Mouse (Mus musculus) midbrain, embryonic 14.5 days (tissue): ENCODE data around the gene Bach2. TPM values are rescaled to one million over a fixed set of nuclear protein-coding genes. Genes with fewer than 3 reads are reported as not detected.

Experiments used
- ATAC-seq: fragments of 200-750 bp; cut with Nextera tagmentation; 2 replicates; pipeline ENCODE4 v1.8.0; 2017; ENCODE audit warnings: moderate number of reproducible peaks, moderate library complexity; ENCODE audit not compliant: low FRiP score, low TSS enrichment
- DNase-seq: peaks from one replicate; pipeline ENCODE4 v3.0.0-alpha.2; 2015
- H3K27ac ChIP-seq: fragments of 300-500 bp; sonication (generic); replicated peaks from 2 replicates; pipeline ENCODE4 v1.5.1; 2014; ENCODE audit warnings: mild to moderate bottlenecking, low read depth, low read length, moderate library complexity
- H3K27me3 ChIP-seq: fragments of 300-500 bp; sonication (generic); 2 replicates; pipeline ENCODE4 v1.6.1; 2014; ENCODE audit warnings: low read length, control low read depth, mixed read lengths; ENCODE audit not compliant: control insufficient read depth, insufficient read depth
- H3K36me3 ChIP-seq: fragments of 300-500 bp; sonication (generic); 2 replicates; pipeline ENCODE4 v1.6.1; 2014; ENCODE audit warnings: low read length, control low read depth; ENCODE audit not compliant: control insufficient read depth, insufficient read depth
- H3K4me1 ChIP-seq: fragments of 300-500 bp; sonication (generic); 2 replicates; pipeline ENCODE4 v1.6.1; 2014; ENCODE audit warnings: mild to moderate bottlenecking, antibody characterized with exemption, low read length, control low read depth; ENCODE audit not compliant: control insufficient read depth, insufficient read depth
- H3K4me2 ChIP-seq: fragments of 300-500 bp; sonication (generic); 2 replicates; pipeline ENCODE4 v1.6.1; 2014; ENCODE audit warnings: mild to moderate bottlenecking, low read length, moderate library complexity
- H3K4me3 ChIP-seq: fragments of 300-500 bp; sonication (generic); replicated peaks from 2 replicates; pipeline ENCODE4 v1.5.1; 2014; ENCODE audit warnings: low read depth, low read length
- H3K9ac ChIP-seq: fragments of 300-500 bp; sonication (generic); replicated peaks from 2 replicates; pipeline ENCODE4 v1.6.1; 2014; ENCODE audit warnings: mild to moderate bottlenecking, low read length, moderate library complexity
- H3K9me3 ChIP-seq: fragments of 300-500 bp; sonication (generic); 2 replicates; pipeline ENCODE4 v1.6.1; 2016; ENCODE audit warnings: low read length, control low read depth, mixed read lengths; ENCODE audit not compliant: control insufficient read depth
- WGBS: fragments of 180-500 bp; shearing (Covaris S2); extraction: QIAGEN DNeasy Blood & Tissue Kit; methylation state at CpG from one replicate; pipeline ENCODE4 v1.1.7; 2014; 5-methylcytosine and 5-hydroxymethylcytosine counted together
- polyA plus RNA-seq: library from polyadenylated mRNA; unstranded; fragments of >200 nt; fragmentation: Nextera tagmentation; extraction: Ambion mirVana; gene quantifications from 2 replicates; pipeline ENCODE4 v1.2.1, GENCODE M21; 2014

The Bach2 gene
- polyA plus RNA-seq, 1 experiment from 2014 or later: 27.0 TPM

DNA sequence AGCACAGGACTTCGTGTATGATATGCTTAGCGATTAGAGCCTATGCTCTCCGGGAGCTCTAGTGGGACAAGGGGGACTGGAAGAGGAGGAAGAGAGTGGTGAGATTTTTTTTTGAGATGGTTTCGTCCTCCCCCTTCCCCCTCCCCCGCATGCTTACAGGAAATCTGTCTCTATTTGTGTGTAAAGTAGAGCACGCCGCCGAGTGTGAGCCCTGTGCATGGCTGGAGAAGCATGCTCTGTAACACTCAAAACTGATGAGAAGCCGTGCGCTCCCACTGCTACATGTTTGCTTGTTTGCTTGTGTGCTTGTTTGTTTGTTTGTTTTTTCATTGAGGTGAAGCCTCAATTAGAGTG is 25.1 kb downstream of the Bach2 start:
- Histone ChIP-seq H3K36me3 (no peaks in the 10 kb centered on the region), H3K27ac (no peak overlapping the region), H3K4me3 (no peak overlapping the region), H3K9ac (no peak overlapping the region), H3K4me1 (peaks cover 3% of the 10 kb centered on the region; the same call in 1 of the 2 replicates), H3K4me2 (no peak overlapping the region), H3K9me3 (no peaks in the 10 kb centered on the region), H3K27me3 (no peaks in the 10 kb centered on the region)
- DNase-seq: no peak
- ATAC-seq: no peak
- WGBS: 85% methylated on average over 10 of the region's 10 CpGs

DNA sequence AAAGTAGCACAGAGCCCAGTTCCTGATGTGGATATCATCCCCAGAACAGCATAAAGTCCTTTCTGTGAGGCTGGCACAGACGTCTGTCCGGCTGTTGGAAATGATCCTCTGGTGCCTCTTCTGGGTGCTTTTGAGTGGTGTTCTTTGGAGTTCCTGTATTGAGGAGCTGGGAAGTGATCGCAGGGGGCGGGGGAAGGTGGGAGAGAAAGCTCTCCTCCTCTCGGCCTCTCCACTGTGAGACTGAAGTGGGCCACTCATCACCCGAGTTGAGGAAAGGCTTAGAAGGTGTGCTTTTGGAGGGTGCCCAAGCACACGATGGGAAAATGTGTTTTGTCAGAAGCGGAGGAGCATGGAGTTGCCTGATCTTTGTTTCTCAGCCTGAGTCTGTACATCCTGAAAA is 26.3 kb downstream of the Bach2 start:
- Histone ChIP-seq H3K4me2 (no peak overlapping the region), H3K27me3 (no peaks in the 10 kb centered on the region), H3K9ac (no peak overlapping the region), H3K4me3 (no peak overlapping the region), H3K4me1 (peaks cover 3% of the 10 kb centered on the region; the same call in 1 of the 2 replicates), H3K36me3 (no peaks in the 10 kb centered on the region), H3K9me3 (no peaks in the 10 kb centered on the region), H3K27ac (no peak overlapping the region)
- 79% methylated on average over 8 of the region's 8 CpGs for WGBS
- DNase-seq (no peak), ATAC-seq (no peak)

DNA sequence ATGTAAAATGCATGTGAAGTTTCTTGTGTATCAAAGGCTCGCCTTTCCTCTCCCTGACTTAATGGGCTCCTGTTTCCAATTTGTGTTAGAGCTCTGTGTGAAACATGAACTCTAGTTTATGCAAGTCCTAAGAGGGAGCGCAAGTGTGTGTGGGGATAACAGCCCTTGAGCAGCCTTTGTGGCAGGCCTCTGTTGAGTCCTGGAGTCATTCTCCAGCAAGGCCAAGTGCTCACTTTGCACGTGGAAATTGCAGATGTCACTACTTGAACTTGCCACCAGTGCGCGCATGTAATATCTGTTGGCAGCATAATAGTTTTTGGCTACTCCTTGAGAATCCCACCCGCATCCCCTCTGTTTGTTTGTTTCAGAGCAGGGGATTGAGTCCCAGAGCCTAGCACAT is 28.1 kb downstream of the Bach2 start:
- Histone ChIP-seq H3K36me3 (no peaks in the 10 kb centered on the region), H3K27me3 (no peaks in the 10 kb centered on the region), H3K9me3 (no peaks in the 10 kb centered on the region), H3K4me1 (peaks cover 3% of the 10 kb centered on the region; the same call in 1 of the 2 replicates), H3K9ac (no peak overlapping the region), H3K27ac (no peak overlapping the region), H3K4me2 (no peak overlapping the region), H3K4me3 (no peak overlapping the region)
- 87% methylated on average over 6 of the region's 6 CpGs for WGBS
- ATAC-seq (no peak), DNase-seq (no peak)

DNA sequence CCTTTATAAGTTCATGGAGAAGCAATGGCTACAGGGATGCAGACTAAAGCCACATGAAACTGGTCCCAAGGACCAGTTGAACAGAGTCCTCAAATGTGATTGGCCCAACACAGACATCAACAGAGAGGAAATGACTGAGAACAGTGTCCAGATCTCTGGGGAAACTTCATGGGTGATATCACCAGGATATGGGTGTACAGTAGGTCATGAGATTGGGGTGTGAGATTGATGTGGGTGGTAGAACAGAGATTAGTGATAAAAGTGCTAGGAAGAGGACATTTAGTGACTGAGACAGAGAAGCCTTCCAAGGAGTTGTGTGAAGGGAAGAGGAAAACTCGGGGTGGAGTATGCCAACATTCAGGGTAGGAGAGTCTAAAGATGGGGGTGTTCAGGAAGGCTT is 29.4 kb downstream of the Bach2 start:
- H3K27ac ChIP-seq: no peak overlapping the region
- no peaks in the 10 kb centered on the region for H3K36me3 ChIP-seq
- 95% methylated on average over 1 of the region's 1 CpGs for WGBS
- ATAC-seq (no peak), DNase-seq (no peak)
- no peaks in the 10 kb centered on the region for H3K9me3 ChIP-seq
- peaks cover 2% of the 10 kb centered on the region; the same call in 1 of the 2 replicates for H3K4me1 ChIP-seq
- no peak overlapping the region for H3K4me2 ChIP-seq
- H3K4me3 ChIP-seq: no peak overlapping the region
- no peaks in the 10 kb centered on the region for H3K27me3 ChIP-seq
- no peak overlapping the region for H3K9ac ChIP-seq

DNA sequence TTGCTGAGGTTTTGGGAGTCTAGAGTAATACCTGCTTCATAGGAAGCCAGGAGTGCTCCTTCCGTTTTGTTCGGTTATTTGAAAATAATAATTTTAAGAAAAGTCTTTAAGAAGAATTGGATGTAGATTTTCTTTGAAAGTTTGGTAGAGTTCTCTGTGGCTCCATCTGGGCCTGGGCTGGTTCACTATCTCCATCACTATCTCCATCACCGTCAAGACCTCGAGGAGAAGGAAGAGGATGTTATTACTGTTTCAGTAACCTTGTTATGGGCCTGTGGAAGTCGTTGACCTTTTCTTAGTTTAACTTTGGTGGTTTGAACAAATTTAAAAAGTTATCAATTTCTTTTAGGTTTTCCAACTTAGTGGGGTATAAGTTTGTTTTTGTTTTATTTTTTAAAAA is 33.8 kb downstream of the Bach2 start:
- Histone ChIP-seq H3K9me3 (no peaks in the 10 kb centered on the region), H3K27me3 (no peaks in the 10 kb centered on the region), H3K4me2 (no peak overlapping the region), H3K4me3 (no peak overlapping the region), H3K9ac (no peak overlapping the region), H3K4me1 (no peaks in the 10 kb centered on the region), H3K27ac (no peak overlapping the region), H3K36me3 (no peaks in the 10 kb centered on the region)
- ATAC-seq (no peak), DNase-seq (no peak)
- WGBS: 92% methylated on average over 5 of the region's 5 CpGs

DNA sequence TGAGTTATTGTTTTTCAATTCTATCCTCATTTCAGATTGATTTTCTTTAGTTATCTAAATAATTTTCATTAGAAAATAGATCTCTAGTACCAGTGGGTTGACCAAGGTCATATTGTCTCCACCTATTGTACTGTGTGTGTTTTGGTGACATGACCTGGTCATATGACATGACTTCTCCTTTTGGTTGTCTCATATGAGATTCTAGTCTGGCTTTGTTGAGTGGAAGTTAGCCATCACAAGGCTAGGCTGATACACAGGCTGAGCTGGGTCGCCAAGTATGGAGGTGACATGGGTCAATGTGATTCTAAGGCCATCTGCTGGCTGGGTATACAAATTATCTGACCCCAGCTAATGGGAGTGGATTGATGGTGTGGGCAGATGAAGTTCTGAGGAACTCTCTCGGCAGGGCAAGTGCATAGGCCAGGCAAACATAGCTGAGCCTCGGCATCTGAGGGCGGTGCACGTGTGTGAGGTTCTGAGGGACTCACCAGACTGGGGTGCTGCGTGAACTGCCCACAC is 36.2 kb downstream of the Bach2 start:
- Histone ChIP-seq H3K9me3 (no peaks in the 10 kb centered on the region), H3K9ac (no peak overlapping the region), H3K4me3 (no peak overlapping the region), H3K4me2 (no peak overlapping the region), H3K27ac (no peak overlapping the region), H3K27me3 (no peaks in the 10 kb centered on the region), H3K4me1 (no peaks in the 10 kb centered on the region), H3K36me3 (no peaks in the 10 kb centered on the region)
- no peak for DNase-seq
- WGBS: 94% methylated on average over 6 of the region's 6 CpGs
- ATAC-seq: no peak

DNA sequence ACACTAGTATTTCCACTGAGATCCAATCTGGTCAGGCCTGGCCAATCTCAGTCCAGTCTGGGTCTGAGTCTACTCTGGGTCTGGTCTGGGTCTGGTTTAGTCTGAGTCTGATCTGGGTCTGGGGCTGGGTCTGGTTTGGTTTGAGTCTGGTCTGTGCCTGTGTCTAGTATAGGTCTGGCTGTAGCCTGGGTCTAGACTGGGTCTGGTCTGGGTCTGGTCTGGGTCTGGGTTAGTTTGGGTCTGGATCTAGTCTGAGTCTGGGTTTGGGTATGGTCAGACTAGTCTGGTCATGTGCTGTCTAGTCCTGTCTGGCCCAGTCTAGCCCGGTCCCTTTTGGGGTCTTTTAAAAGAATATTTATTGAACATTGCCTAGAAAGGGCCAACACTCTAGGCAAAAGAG is 41.2 kb downstream of the Bach2 start:
- H3K9me3 ChIP-seq: no peaks in the 10 kb centered on the region
- H3K27me3 ChIP-seq: no peaks in the 10 kb centered on the region
- WGBS: 97% methylated on average over 1 of the region's 1 CpGs
- H3K4me2 ChIP-seq: no peak overlapping the region
- H3K36me3 ChIP-seq: no peaks in the 10 kb centered on the region
- ATAC-seq (no peak), DNase-seq (no peak)
- no peak overlapping the region for H3K4me3 ChIP-seq
- H3K4me1 ChIP-seq: no peaks in the 10 kb centered on the region
- no peak overlapping the region for H3K9ac ChIP-seq
- H3K27ac ChIP-seq: no peak overlapping the region

DNA sequence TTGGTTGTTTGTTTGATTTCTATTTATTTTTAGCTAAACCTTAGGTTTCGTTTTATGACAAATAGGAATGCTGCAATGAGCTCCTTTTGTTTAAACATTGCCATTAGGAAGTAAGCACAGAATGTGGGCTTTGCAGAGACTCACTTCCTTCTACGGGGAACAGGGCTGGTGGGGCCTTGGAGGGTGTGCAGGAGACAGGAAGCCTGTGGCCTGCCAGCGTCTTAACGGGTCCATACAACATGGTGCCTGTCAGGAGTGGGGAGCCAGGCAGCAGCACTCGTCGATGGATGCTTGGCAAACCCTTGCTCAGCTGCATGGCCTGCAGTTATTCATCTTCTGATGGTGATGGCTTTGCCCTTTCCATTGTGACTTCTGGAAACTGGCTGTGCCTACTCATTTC is 41.8 kb downstream of the Bach2 start:
- Histone ChIP-seq H3K27ac (no peak overlapping the region), H3K27me3 (no peaks in the 10 kb centered on the region), H3K36me3 (no peaks in the 10 kb centered on the region), H3K4me1 (no peaks in the 10 kb centered on the region), H3K9ac (no peak overlapping the region), H3K4me2 (no peak overlapping the region), H3K9me3 (no peaks in the 10 kb centered on the region), H3K4me3 (no peak overlapping the region)
- 82% methylated on average over 6 of the region's 6 CpGs for WGBS
- ATAC-seq (no peak), DNase-seq (no peak)

DNA sequence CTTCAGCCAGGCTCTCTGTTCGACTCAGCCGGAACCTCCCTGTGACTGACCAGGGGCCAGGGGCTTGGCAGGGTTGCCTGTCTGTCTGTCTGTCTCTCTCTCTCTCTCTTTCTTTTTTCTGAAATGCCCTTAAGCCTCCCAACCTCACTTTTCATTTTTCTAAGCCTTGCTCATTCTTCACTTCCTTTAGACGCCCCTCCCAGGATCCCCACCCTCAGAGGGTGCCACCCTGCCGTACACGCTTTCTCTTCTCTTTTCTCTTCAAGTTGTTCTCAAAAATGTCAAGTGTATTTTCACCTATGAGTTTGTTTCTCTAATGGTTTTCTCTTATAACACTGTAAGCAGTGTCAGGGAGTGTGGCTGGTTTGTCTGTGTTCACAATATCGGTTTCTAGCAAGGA is 42.7 kb downstream of the Bach2 start:
- WGBS: 87% methylated on average over 6 of the region's 6 CpGs
- ATAC-seq: no peak

More for the DNA sequence above, 42.7 kb downstream of the Bach2 start:
- Histone ChIP-seq H3K36me3 (no peaks in the 10 kb centered on the region), H3K4me2 (no peak overlapping the region), H3K4me3 (no peak overlapping the region), H3K9ac (no peak overlapping the region), H3K9me3 (no peaks in the 10 kb centered on the region), H3K27ac (no peak overlapping the region), H3K27me3 (no peaks in the 10 kb centered on the region), H3K4me1 (no peaks in the 10 kb centered on the region)
- no peak for DNase-seq
